32 mouse cellular contexts compared by ENCODE assay signal in genomic region chr14:105518706-105519105, GRCm38 (mm10).
"Had no signal": no experiment of that assay in that cellular context is flagged by ENCODE, and none has a peak within 500 bp of the region (broad histone marks: within the 10 kb centered on the region; RNA-seq: fewer than 3 reads in every experiment).

No protein-coding gene starts in this region.

- H3K9me3 ChIP-seq: heart, embryonic 10.5 days; heart, embryonic 12.5 days; heart, embryonic 13.5 days; heart, embryonic 15.5 days; hindbrain, embryonic 10.5 days; hindbrain, embryonic 12.5 days; hindbrain, embryonic 13.5 days; hindbrain, embryonic 15.5 days; kidney, embryonic 15.5 days had no signal

- DNase-seq: heart, postnatal 10 days; heart, postnatal 14 days; heart, postnatal 36 days; heart, postnatal 4 days; kidney, adult 11 months; kidney, adult 18-20 months; kidney, adult 2 months; kidney, adult 8-10 months; kidney, adult 9 months; kidney, postnatal 10 days; kidney, postnatal 14 days; kidney, postnatal 25 days; kidney, postnatal 36 days; kidney, postnatal 4 days; layer of hippocampus, adult 9-11 months; layer of hippocampus, postnatal 36 days had no signal

- H3K4me2 ChIP-seq: heart, embryonic 11.5 days; heart, embryonic 12.5 days; heart, embryonic 13.5 days; heart, embryonic 15.5 days; hindbrain, embryonic 12.5 days; hindbrain, embryonic 13.5 days; hindbrain, embryonic 15.5 days; kidney, embryonic 15.5 days had no signal

- H3K27ac ChIP-seq: heart, embryonic 10.5 days; heart, embryonic 13.5 days; heart, embryonic 15.5 days; hindbrain, embryonic 10.5 days; hindbrain, embryonic 12.5 days; hindbrain, embryonic 13.5 days; hindbrain, embryonic 15.5 days; hindbrain, postnatal 0 days; kidney, embryonic 15.5 days; kidney, postnatal 0 days; layer of hippocampus, adult 2 months; left cerebral cortex, adult 2 months had no signal

- H3K4me3 ChIP-seq: heart, embryonic 10.5 days; heart, embryonic 12.5 days; heart, embryonic 13.5 days; heart, embryonic 15.5 days; hindbrain, embryonic 10.5 days; hindbrain, embryonic 12.5 days; hindbrain, embryonic 13.5 days; hindbrain, embryonic 15.5 days; kidney, embryonic 15.5 days; layer of hippocampus, adult 2 months; left cerebral cortex, adult 2 months had no signal

- ATAC-seq: hindbrain, embryonic 16.5 days; hindbrain, postnatal 0 days; inflammation-experienced regulatory T-cells, adult 6 months had no signal

- H3K4me1 ChIP-seq: hindbrain, embryonic 10.5 days; hindbrain, embryonic 12.5 days; hindbrain, embryonic 15.5 days; kidney, embryonic 15.5 days had no signal

- H3K36me3 ChIP-seq: heart, embryonic 10.5 days; heart, embryonic 12.5 days; heart, embryonic 13.5 days; heart, embryonic 15.5 days; hindbrain, embryonic 10.5 days; hindbrain, embryonic 12.5 days; hindbrain, embryonic 13.5 days; hindbrain, embryonic 15.5 days; kidney, embryonic 15.5 days had no signal

- H3K9ac ChIP-seq: heart, embryonic 12.5 days; heart, embryonic 13.5 days; heart, embryonic 15.5 days; hindbrain, embryonic 12.5 days; hindbrain, embryonic 13.5 days; hindbrain, embryonic 15.5 days; kidney, embryonic 15.5 days had no signal

- H3K27me3 ChIP-seq: heart, embryonic 12.5 days; heart, embryonic 13.5 days; heart, embryonic 15.5 days; hindbrain, embryonic 12.5 days; hindbrain, embryonic 13.5 days; hindbrain, embryonic 15.5 days; kidney, embryonic 15.5 days had no signal
